Mouse (Mus musculus) lung, embryonic 14.5 days (tissue): Measurements from ENCODE around the gene Gm5737. TPM values are rescaled to one million over a fixed set of nuclear protein-coding genes. Genes with fewer than 3 reads are reported as not detected.
A peak's percentile ranks its signal among the peaks of the same experiment; 100 is the strongest.

Experiments used
- ATAC-seq: fragments of 200-750 bp; cut with Nextera tagmentation; 2 replicates; pipeline ENCODE4 v1.8.0; 2017; ENCODE audit warnings: mild to moderate bottlenecking, moderate TSS enrichment, moderate library complexity; ENCODE audit not compliant: insufficient read depth
- DNase-seq: peaks from one replicate; pipeline ENCODE4 v3.0.0-alpha.2; 2015
- H3K27ac ChIP-seq: fragments of 300-500 bp; sonication (generic); 2 replicates; pipeline ENCODE4 v1.5.1; 2014; ENCODE audit warnings: low read depth, mild to moderate bottlenecking, moderate library complexity
- H3K27me3 ChIP-seq: fragments of 300-500 bp; sonication (generic); 2 replicates; pipeline ENCODE4 v1.6.1; 2014; ENCODE audit warnings: low read length, control low read depth; ENCODE audit not compliant: insufficient read depth
- H3K36me3 ChIP-seq: fragments of 300-500 bp; sonication (generic); 2 replicates; pipeline ENCODE4 v1.6.1; 2014; ENCODE audit warnings: control low read depth; ENCODE audit not compliant: insufficient read depth
- H3K4me1 ChIP-seq: fragments of 300-500 bp; sonication (generic); 2 replicates; pipeline ENCODE4 v1.6.1; 2014; ENCODE audit warnings: antibody characterized with exemption, control low read depth; ENCODE audit not compliant: insufficient read depth
- H3K4me2 ChIP-seq: fragments of 300-500 bp; sonication (generic); 2 replicates; pipeline ENCODE4 v1.6.1; 2014; ENCODE audit warnings: mild to moderate bottlenecking
- H3K4me3 ChIP-seq: fragments of 300-500 bp; sonication (generic); 2 replicates; pipeline ENCODE4 v1.5.1; 2014; ENCODE audit warnings: low read depth, low read length
- H3K9ac ChIP-seq: fragments of 300-500 bp; sonication (generic); 2 replicates; pipeline ENCODE4 v1.6.1; 2014
- H3K9me3 ChIP-seq: fragments of 300-500 bp; sonication (generic); 2 replicates; pipeline ENCODE4 v1.6.1; 2016; ENCODE audit warnings: low read depth, low read length, control low read depth
- CTCF ChIP-seq: IDR thresholded peaks from 2 replicates; pipeline ENCODE4 v1.5.1; 2016; ENCODE audit warnings: antibody characterized with exemption, low read depth
- WGBS: fragments of 180-500 bp; shearing (Covaris S2); extraction: QIAGEN DNeasy Blood & Tissue Kit; methylation state at CpG from one replicate; pipeline ENCODE4 v1.1.7; 2014; 5-methylcytosine and 5-hydroxymethylcytosine counted together
- polyA plus RNA-seq: library from polyadenylated mRNA; unstranded; fragments of >200 nt; fragmentation: Nextera tagmentation; extraction: Ambion mirVana; gene quantifications from 2 replicates; pipeline ENCODE4 v1.2.1, GENCODE M21; 2014

Gm5737 gene
- polyA plus RNA-seq, 1 experiment from 2014 or later: not detected

DNA sequence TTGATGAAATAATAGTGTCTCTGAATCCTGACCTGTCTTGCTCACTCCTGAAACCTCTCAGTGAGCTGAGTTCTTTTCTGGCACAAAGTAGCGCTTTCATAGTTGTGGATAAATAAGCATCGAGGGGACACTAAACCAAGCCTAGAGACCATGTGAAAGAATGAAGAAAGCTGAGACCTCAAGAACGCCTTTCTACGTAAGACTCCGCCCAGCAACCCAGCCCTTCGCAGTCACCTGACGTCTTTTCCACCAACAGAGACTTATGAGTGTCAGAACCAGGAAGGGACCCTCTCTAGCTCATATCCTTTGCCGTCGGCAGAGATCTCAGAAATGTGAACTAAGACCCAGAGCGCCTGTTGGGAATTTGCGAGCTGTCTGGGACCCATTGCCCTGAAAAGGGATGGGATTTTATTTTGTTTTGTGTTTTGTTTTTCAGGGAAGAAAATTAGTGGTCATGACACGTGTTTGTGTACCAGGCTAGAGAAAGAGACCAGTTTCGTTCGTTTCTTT lies 22.8 kb downstream of the Gm5737 start:
- no peaks in the 10 kb centered on the region for H3K9me3 ChIP-seq
- peak overlapping the region; percentile 59 for H3K4me3 ChIP-seq
- TF ChIP-seq CTCF: no peak
- H3K9ac ChIP-seq: peak overlapping the region; percentile 48
- ATAC-seq: peak; percentile 87
- 8% methylated on average over 14 of the region's 14 CpGs for WGBS
- no peaks in the 10 kb centered on the region for H3K36me3 ChIP-seq
- peak overlapping the region; percentile 62 for H3K4me2 ChIP-seq
- peak; percentile 87 for DNase-seq
- H3K4me1 ChIP-seq: no peaks in the 10 kb centered on the region
- H3K27me3 ChIP-seq: 0 out of 2 replicates have a peak, but pooled peaks cover under 1% of the 10 kb centered on the region
- H3K27ac ChIP-seq: peak overlapping the region; percentile 72

DNA sequence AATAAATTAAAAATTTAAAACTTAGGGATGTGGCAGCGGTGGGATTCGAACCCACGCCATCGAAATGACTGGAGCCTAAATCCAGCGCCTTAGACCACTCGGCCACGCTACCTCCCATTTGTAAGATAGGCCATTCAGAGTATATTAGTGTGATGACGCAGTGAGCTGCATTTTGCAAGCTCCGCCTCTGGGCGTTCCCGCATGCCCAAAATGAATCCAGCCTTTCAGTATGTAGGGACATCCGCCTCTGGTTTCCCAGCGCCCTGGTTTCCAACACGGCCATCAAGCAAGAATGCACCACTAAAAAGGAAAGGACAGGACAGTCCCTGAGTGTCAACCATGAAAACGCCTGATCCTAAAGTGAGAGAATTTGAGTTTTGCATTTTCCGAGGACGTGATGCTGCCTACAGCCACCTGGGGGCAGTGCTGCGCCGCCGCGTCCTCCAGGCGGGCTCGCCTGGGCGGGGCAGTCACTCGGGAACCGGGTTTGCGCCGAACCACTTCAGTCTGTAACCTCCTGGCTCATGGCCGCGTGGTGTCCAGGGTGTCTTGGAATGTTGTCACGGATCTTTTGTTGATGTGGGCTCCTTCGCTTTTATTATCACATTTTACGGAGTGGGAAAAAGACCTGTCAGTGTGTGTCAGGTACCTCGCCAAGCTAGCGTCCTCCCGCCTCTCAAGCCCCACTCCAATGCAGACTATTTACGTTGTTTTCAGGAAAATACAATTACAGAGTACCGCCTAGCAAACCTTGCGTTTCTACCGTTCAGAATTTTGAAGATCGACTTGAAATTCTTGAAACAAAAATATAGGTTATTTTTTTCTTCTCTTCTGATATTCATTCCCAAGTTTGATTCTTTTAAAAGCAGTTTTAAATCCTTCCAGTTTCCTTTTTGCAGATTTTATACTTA lies 23.5 kb downstream of the Gm5737 start:
- ATAC-seq (peak; percentile 87), DNase-seq (peak; percentile 98)
- Histone ChIP-seq H3K36me3 (no peaks in the 10 kb centered on the region), H3K27me3 (no peaks in the 10 kb centered on the region), H3K9me3 (no peaks in the 10 kb centered on the region), H3K4me2 (peak overlapping the region; percentile 62), H3K4me1 (no peaks in the 10 kb centered on the region), H3K27ac (peak overlapping the region; percentile 72), H3K4me3 (peak overlapping the region; percentile 59), H3K9ac (peak overlapping the region; percentile 53)
- peak; percentile 98 for TF ChIP-seq CTCF
- under 1% methylated on average over 41 of the region's 41 CpGs for WGBS

DNA sequence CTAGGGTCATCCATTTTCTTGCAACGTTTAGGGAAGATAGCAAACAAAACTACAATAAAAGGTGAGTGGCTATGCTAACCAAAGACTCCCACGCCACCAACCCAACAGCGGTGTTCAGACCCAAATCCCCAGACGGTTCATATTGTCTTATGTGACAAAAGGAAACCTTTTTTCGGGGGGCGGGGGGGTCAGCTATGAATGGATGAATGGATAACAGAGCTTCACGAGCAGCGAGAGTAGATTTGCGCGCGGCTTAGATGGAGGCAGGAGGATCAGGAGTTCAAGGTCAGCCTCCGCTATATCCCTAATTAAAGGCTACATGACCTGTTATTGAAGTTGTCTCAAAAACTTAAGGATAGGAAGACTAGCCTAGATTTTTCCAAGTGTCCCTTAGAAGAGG lies 24.2 kb downstream of the Gm5737 start:
- H3K4me1 ChIP-seq: no peaks in the 10 kb centered on the region
- peak overlapping the region; percentile 59 for H3K4me3 ChIP-seq
- H3K9ac ChIP-seq: peak overlapping the region; percentile 53; the same call in 1 of the 2 replicates
- H3K27me3 ChIP-seq: no peaks in the 10 kb centered on the region
- TF ChIP-seq CTCF: no peak
- H3K27ac ChIP-seq: no peak overlapping the region
- no peaks in the 10 kb centered on the region for H3K9me3 ChIP-seq
- H3K36me3 ChIP-seq: no peaks in the 10 kb centered on the region
- WGBS: 4% methylated on average over 12 of the region's 12 CpGs
- H3K4me2 ChIP-seq: peak overlapping the region; percentile 62
- ATAC-seq: no peak
- DNase-seq: peak; percentile 72

DNA sequence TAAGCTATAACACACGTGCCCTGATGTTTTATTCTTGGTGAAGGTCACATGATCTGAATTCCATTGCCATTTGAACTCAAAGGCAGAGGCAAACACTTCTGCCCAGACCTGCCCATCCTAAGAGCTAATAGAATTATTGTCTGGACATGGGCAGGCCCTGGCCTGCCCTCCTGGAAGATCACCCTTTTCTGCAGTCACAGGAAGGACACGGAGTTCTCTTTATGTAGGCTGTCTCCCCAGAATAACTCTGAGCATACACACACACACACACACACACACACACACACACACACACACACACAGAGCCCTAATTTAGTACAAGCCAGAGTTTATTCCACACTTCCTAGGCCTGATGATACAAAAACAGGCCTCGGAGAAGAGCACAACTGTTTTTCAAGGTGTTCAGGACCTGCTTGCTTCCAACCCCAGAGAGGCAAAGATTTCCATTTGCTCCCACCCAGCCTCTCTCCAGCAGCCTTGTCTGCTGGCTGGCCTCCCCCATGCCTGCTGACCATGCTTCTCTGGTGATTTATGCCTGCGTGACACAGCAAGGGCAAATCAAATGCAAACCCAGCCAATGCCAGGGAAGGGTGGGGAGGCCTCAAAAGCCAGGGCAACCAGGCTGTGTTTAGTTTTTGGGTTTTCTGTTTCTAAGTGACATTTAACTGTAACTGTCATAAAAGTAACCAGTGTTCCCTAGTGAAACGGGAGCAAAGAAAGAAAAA lies 26.4 kb downstream of the Gm5737 start:
- no peak for ATAC-seq
- no peak overlapping the region for H3K9ac ChIP-seq
- no peaks in the 10 kb centered on the region for H3K36me3 ChIP-seq
- H3K4me2 ChIP-seq: no peak overlapping the region
- no peaks in the 10 kb centered on the region for H3K9me3 ChIP-seq
- 63% methylated on average over 5 of the region's 5 CpGs for WGBS
- no peak overlapping the region for H3K4me3 ChIP-seq
- DNase-seq: no peak
- no peak for TF ChIP-seq CTCF
- no peaks in the 10 kb centered on the region for H3K27me3 ChIP-seq
- H3K4me1 ChIP-seq: no peaks in the 10 kb centered on the region
- H3K27ac ChIP-seq: no peak overlapping the region

DNA sequence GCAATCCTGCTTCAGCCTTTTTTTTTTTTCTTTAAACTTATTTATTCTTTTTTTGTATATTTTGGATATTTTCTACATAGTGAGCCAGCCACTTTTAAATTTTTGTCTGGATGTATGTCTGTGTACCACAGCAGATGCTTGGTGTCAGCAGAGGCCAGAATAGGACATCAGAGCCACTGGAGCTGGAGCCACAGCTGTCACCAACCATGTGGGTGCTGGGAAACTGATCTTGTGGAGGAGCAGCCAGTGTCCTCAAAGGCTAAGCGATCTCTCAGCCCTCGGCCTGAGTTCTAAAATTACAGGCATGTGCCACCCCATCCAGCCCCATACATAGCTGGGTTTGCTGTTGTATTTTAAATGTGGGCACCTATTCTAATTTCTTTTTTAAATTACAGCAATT lies 27.6 kb downstream of the Gm5737 start:
- no peak overlapping the region for H3K27ac ChIP-seq
- DNase-seq (no peak), ATAC-seq (no peak)
- no peak overlapping the region for H3K4me3 ChIP-seq
- no peak for TF ChIP-seq CTCF
- 78% methylated on average over 2 of the region's 2 CpGs for WGBS
- 0 out of 2 replicates have a peak, but pooled peaks cover 3% of the 10 kb centered on the region for H3K4me1 ChIP-seq
- H3K9me3 ChIP-seq: no peaks in the 10 kb centered on the region
- no peaks in the 10 kb centered on the region for H3K36me3 ChIP-seq
- H3K4me2 ChIP-seq: no peak overlapping the region
- no peak overlapping the region for H3K9ac ChIP-seq
- H3K27me3 ChIP-seq: no peaks in the 10 kb centered on the region

DNA sequence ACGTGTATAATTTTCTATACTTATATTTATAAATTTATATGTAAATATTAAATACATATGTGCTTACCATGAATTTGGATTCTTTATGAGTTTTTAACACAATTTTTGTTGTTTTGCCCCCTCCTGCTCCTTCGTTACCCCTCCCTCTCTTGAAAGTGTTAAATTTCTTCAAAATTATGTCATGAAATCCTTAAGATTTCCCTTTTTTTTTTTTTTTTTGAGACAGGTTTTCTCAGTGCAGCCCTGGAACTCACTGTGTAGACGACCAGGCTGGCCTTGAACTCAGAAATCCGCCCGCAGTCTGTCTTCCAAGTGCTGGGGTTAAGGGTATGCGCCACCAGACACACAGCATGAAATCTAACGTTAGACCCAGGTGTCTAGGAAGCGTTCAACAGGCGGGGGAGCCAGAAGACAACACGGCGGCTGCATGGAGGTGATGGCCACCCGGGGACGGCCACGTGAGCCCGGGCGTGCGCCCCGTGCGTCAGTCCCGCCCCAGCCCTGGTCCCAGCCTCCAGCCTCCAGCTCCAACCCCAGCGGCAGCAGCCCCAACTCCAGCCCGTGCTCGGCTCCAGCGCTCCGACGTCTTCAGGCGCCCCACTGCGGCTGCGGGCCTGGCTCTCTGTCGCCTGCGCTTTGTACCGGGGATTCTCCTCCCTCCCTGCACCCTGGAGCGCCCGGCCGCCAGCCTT lies 30.3 kb downstream of the Gm5737 start, which contains the start of gene Eef2k:
TSS of gene Eef2k (plus strand) at position 487 of the 692 bp plus-strand sequence.
- Histone ChIP-seq H3K27me3 (no peaks in the 10 kb centered on the region), H3K4me3 (peak within 1 kb of the TSS; percentile 76), H3K9ac (peak within 1 kb of the TSS; percentile 85), H3K4me1 (0 out of 2 replicates have a peak, but pooled peaks cover 3% of the 10 kb centered on the region), H3K4me2 (peak within 1 kb of the TSS; percentile 85), H3K36me3 (no peaks in the 10 kb centered on the region), H3K9me3 (no peaks in the 10 kb centered on the region), H3K27ac (peak within 1 kb of the TSS; percentile 97)
- ATAC-seq (peak; percentile 97), DNase-seq (peak; percentile 91)
- TF ChIP-seq CTCF: 0 out of 2 replicates have a peak, but pooled peaks have one; percentile 22
- whole genome bisulfite sequencing: 2% methylated on average over 33 of the region's 35 CpGs
